Mouse (Mus musculus) neural tube, embryonic 11.5 days (tissue): ENCODE measurements at regions not wholly inside any gene's neighbourhood (a gene's known extent, or its start where the extent isn't known, plus 50 kb on each side); places are given as distances from the start of the nearest gene placed in this dataset.

Source experiments
- ATAC-seq: fragments of 200-750 bp; cut with Nextera tagmentation; 2 replicates; pipeline ENCODE4 v1.8.0; 2017; ENCODE audit warnings: moderate number of reproducible peaks, mild to moderate bottlenecking, moderate TSS enrichment, moderate library complexity; ENCODE audit not compliant: insufficient read depth, low FRiP score, low TSS enrichment
- DNase-seq: peaks from one replicate; pipeline ENCODE4 v3.0.0-alpha.2; 2015; ENCODE audit warnings: low spot score
- H3K27ac ChIP-seq: fragments of 300-500 bp; sonication (generic); 2 replicates; pipeline ENCODE4 v1.5.1; 2014; ENCODE audit warnings: low read depth, mild to moderate bottlenecking, low read length
- H3K27me3 ChIP-seq: fragments of 300-500 bp; sonication (generic); 2 replicates; pipeline ENCODE4 v1.6.1; 2014; ENCODE audit warnings: mild to moderate bottlenecking, low read length, mixed read lengths; ENCODE audit not compliant: control insufficient read depth, insufficient read depth
- H3K36me3 ChIP-seq: fragments of 300-500 bp; sonication (generic); 2 replicates; pipeline ENCODE4 v1.6.1; 2014; ENCODE audit warnings: mild to moderate bottlenecking, low read length, moderate library complexity, mixed read lengths; ENCODE audit not compliant: control insufficient read depth, insufficient read depth
- H3K4me1 ChIP-seq: fragments of 300-500 bp; sonication (generic); 2 replicates; pipeline ENCODE4 v1.6.1; 2014; ENCODE audit warnings: low read length, mixed read lengths; ENCODE audit not compliant: control insufficient read depth, insufficient read depth
- H3K4me2 ChIP-seq: fragments of 300-500 bp; sonication (generic); 2 replicates; pipeline ENCODE4 v1.6.1; 2014; ENCODE audit warnings: low read depth, mild to moderate bottlenecking, moderate library complexity
- H3K4me3 ChIP-seq: fragments of 300-500 bp; sonication (generic); 2 replicates; pipeline ENCODE4 v1.5.1; 2014; ENCODE audit warnings: low read depth, low read length
- H3K9ac ChIP-seq: fragments of 300-500 bp; sonication (generic); 2 replicates; pipeline ENCODE4 v1.6.1; 2014; ENCODE audit warnings: mild to moderate bottlenecking, low read length
- H3K9me3 ChIP-seq: fragments of 300-500 bp; sonication (generic); 2 replicates; pipeline ENCODE4 v1.6.1; 2016; ENCODE audit warnings: low read length; ENCODE audit not compliant: control insufficient read depth
- WGBS: fragments of 180-500 bp; shearing (Covaris S2); extraction: QIAGEN DNeasy Blood & Tissue Kit; methylation state at CpG from one replicate; pipeline ENCODE4 v1.1.7; 2014; 5-methylcytosine and 5-hydroxymethylcytosine counted together

- no peak overlapping the region for H3K4me2 ChIP-seq
- H3K9me3 ChIP-seq = no peaks in the 10 kb centered on the region
- H3K4me1 ChIP-seq = no peaks in the 10 kb centered on the region
- DNase-seq (no peak), ATAC-seq (no peak)
- no peak overlapping the region for H3K9ac ChIP-seq
- no peaks in the 10 kb centered on the region for H3K27me3 ChIP-seq
- 90% methylated on average over 1 of the region's 1 CpGs for WGBS
- H3K36me3 ChIP-seq = no peaks in the 10 kb centered on the region
- no peak overlapping the region for H3K4me3 ChIP-seq
- no peak overlapping the region for H3K27ac ChIP-seq
Measured at GRCm38 (mm10) chr8:102345392-102345791, 440.1 kb downstream of the Cdh11 start.

- H3K9ac ChIP-seq = no peak overlapping the region
- no peak overlapping the region for H3K4me3 ChIP-seq
- H3K36me3 ChIP-seq = no peaks in the 10 kb centered on the region
- H3K27ac ChIP-seq = no peak overlapping the region
- no peak overlapping the region for H3K4me2 ChIP-seq
- no peaks in the 10 kb centered on the region for H3K9me3 ChIP-seq
- H3K4me1 ChIP-seq = no peaks in the 10 kb centered on the region
- no peak for ATAC-seq
- no peak for DNase-seq
- 68% methylated on average over 5 of the region's 5 CpGs for WGBS
- H3K27me3 ChIP-seq = no peaks in the 10 kb centered on the region
Measured at GRCm38 (mm10) chr8:102332511-102332910, 452.9 kb downstream of the Cdh11 start.

- H3K4me3 ChIP-seq = no peak overlapping the region
- no peaks in the 10 kb centered on the region for H3K27me3 ChIP-seq
- no peak overlapping the region for H3K27ac ChIP-seq
- no peak overlapping the region for H3K9ac ChIP-seq
- H3K9me3 ChIP-seq = no peaks in the 10 kb centered on the region
- DNase-seq = no peak
- no peak for ATAC-seq
- no peaks in the 10 kb centered on the region for H3K36me3 ChIP-seq
- 78% methylated on average over 4 of the region's 4 CpGs for WGBS
- H3K4me1 ChIP-seq = no peaks in the 10 kb centered on the region
- H3K4me2 ChIP-seq = no peak overlapping the region
Measured at GRCm38 (mm10) chr8:102331151-102331550, 454.3 kb downstream of the Cdh11 start.

GRCm38 (mm10) chr8:102329955-102330354, 455.5 kb downstream of the Cdh11 start:
- H3K27ac ChIP-seq = no peak overlapping the region
- no peak for DNase-seq
- ATAC-seq = no peak
- no peaks in the 10 kb centered on the region for H3K36me3 ChIP-seq
- no peaks in the 10 kb centered on the region for H3K4me1 ChIP-seq
- no peak overlapping the region for H3K4me3 ChIP-seq
- H3K9ac ChIP-seq = no peak overlapping the region
- H3K4me2 ChIP-seq = no peak overlapping the region
- no peaks in the 10 kb centered on the region for H3K9me3 ChIP-seq
- 81% methylated on average over 1 of the region's 1 CpGs for WGBS
- no peaks in the 10 kb centered on the region for H3K27me3 ChIP-seq
